Mouse (Mus musculus): Measurements from ENCODE around the gene Gm20388. TPM values are rescaled to one million over a fixed set of nuclear protein-coding genes. Genes with fewer than 3 reads are reported as not detected.

Gm20388 gene
- polyA plus RNA-seq, 1 experiment, result 49.7 TPM

- no peak for DNase-seq
- WGBS, result 80% methylated on average over 5 of the region's 5 CpGs
- Histone ChIP-seq H3K4me1 (ENCODE audit: control insufficient read depth, insufficient read depth, low read length) (no peaks in the 10 kb centered on the region), H3K27ac (ENCODE audit: insufficient read depth, low read depth, low read length) (no peak overlapping the region), H3K4me3 (ENCODE audit: insufficient read depth, low read depth, low read length) (no peak overlapping the region), H3K36me3 (ENCODE audit: control insufficient read depth, insufficient read depth, low read length) (no peaks in the 10 kb centered on the region), H3K27me3 (replicated peaks; ENCODE audit: control insufficient read depth, insufficient read depth, low read length) (no peaks in the 10 kb centered on the region)
- TF ChIP-seq POLR2A (IDR thresholded peaks at IDR 0.05; ENCODE audit: low read depth, low read length) (no peak), CTCF (conservative IDR thresholded peaks at IDR 0.05; ENCODE audit: insufficient read depth, insufficient read length, low read depth, low read length) (no peak)
Measured at GRCm38 (mm10) chr8:120026199-120026598, 115.6 kb downstream of the Gm20388 start.

- no peak for DNase-seq
- H3K27ac ChIP-seq (ENCODE audit: insufficient read depth, low read depth, low read length), result no peak overlapping the region
- no peaks in the 10 kb centered on the region for H3K27me3 ChIP-seq (replicated peaks; ENCODE audit: control insufficient read depth, insufficient read depth, low read length)
- WGBS, result 82% methylated on average over 6 of the region's 6 CpGs
- TF ChIP-seq POLR2A (IDR thresholded peaks at IDR 0.05; ENCODE audit: low read depth, low read length), result no peak
- no peak for TF ChIP-seq CTCF (conservative IDR thresholded peaks at IDR 0.05; ENCODE audit: insufficient read depth, insufficient read length, low read depth, low read length)
- H3K36me3 ChIP-seq (ENCODE audit: control insufficient read depth, insufficient read depth, low read length), result no peaks in the 10 kb centered on the region
- H3K4me3 ChIP-seq (ENCODE audit: insufficient read depth, low read depth, low read length), result no peak overlapping the region
- H3K4me1 ChIP-seq (ENCODE audit: control insufficient read depth, insufficient read depth, low read length), result no peaks in the 10 kb centered on the region
Measured at GRCm38 (mm10) chr8:120026991-120027390, 116.3 kb downstream of the Gm20388 start.

GRCm38 (mm10) chr8:120030447-120030846 lies 119.8 kb downstream of the Gm20388 start:
- Histone ChIP-seq H3K4me1 (ENCODE audit: control insufficient read depth, insufficient read depth, low read length) (no peaks in the 10 kb centered on the region), H3K4me3 (ENCODE audit: insufficient read depth, low read depth, low read length) (no peak overlapping the region), H3K27ac (ENCODE audit: insufficient read depth, low read depth, low read length) (no peak overlapping the region), H3K27me3 (replicated peaks; ENCODE audit: control insufficient read depth, insufficient read depth, low read length) (no peaks in the 10 kb centered on the region), H3K36me3 (ENCODE audit: control insufficient read depth, insufficient read depth, low read length) (no peaks in the 10 kb centered on the region)
- TF ChIP-seq CTCF (conservative IDR thresholded peaks at IDR 0.05; ENCODE audit: insufficient read depth, insufficient read length, low read depth, low read length), result no peak
- no peak for TF ChIP-seq POLR2A (IDR thresholded peaks at IDR 0.05; ENCODE audit: low read depth, low read length)
- 74% methylated on average over 5 of the region's 5 CpGs for WGBS
- DNase-seq, result no peak

- Histone ChIP-seq H3K27me3 (replicated peaks; ENCODE audit: control insufficient read depth, insufficient read depth, low read length) (no peaks in the 10 kb centered on the region), H3K36me3 (ENCODE audit: control insufficient read depth, insufficient read depth, low read length) (no peaks in the 10 kb centered on the region), H3K27ac (ENCODE audit: insufficient read depth, low read depth, low read length) (no peak overlapping the region), H3K4me3 (ENCODE audit: insufficient read depth, low read depth, low read length) (no peak overlapping the region), H3K4me1 (ENCODE audit: control insufficient read depth, insufficient read depth, low read length) (0 out of 2 replicates have a peak, but pooled peaks cover 3% of the 10 kb centered on the region)
- 95% methylated on average over 5 of the region's 5 CpGs for WGBS
- DNase-seq, result no peak
- TF ChIP-seq CTCF (conservative IDR thresholded peaks at IDR 0.05; ENCODE audit: insufficient read depth, insufficient read length, low read depth, low read length) (no peak), POLR2A (IDR thresholded peaks at IDR 0.05; ENCODE audit: low read depth, low read length) (no peak)
Measured at GRCm38 (mm10) chr8:120032549-120033208, 122.0 kb downstream of the Gm20388 start.

GRCm38 (mm10) chr8:120034471-120034870 lies 123.8 kb downstream of the Gm20388 start:
- WGBS, result 73% methylated on average over 6 of the region's 6 CpGs
- no peak for DNase-seq
- TF ChIP-seq POLR2A (IDR thresholded peaks at IDR 0.05; ENCODE audit: low read depth, low read length) (no peak), CTCF (conservative IDR thresholded peaks at IDR 0.05; ENCODE audit: insufficient read depth, insufficient read length, low read depth, low read length) (no peak)

GRCm38 (mm10) chr8:120036111-120036510 lies 125.5 kb downstream of the Gm20388 start:
- Histone ChIP-seq H3K4me3 (ENCODE audit: insufficient read depth, low read depth, low read length) (no peak overlapping the region), H3K36me3 (ENCODE audit: control insufficient read depth, insufficient read depth, low read length) (no peaks in the 10 kb centered on the region), H3K27ac (ENCODE audit: insufficient read depth, low read depth, low read length) (no peak overlapping the region), H3K27me3 (replicated peaks; ENCODE audit: control insufficient read depth, insufficient read depth, low read length) (no peaks in the 10 kb centered on the region), H3K4me1 (ENCODE audit: control insufficient read depth, insufficient read depth, low read length) (0 out of 2 replicates have a peak, but pooled peaks cover 3% of the 10 kb centered on the region)
- 38% methylated on average over 9 of the region's 9 CpGs for WGBS
- peak; percentile 50 for DNase-seq
- TF ChIP-seq POLR2A (IDR thresholded peaks at IDR 0.05; ENCODE audit: low read depth, low read length) (no peak), CTCF (conservative IDR thresholded peaks at IDR 0.05; ENCODE audit: insufficient read depth, insufficient read length, low read depth, low read length) (no peak)

More at GRCm38 (mm10) chr8:120034471-120034870, 123.8 kb downstream of the Gm20388 start:
- Histone ChIP-seq H3K36me3 (ENCODE audit: control insufficient read depth, insufficient read depth, low read length) (no peaks in the 10 kb centered on the region), H3K4me3 (ENCODE audit: insufficient read depth, low read depth, low read length) (no peak overlapping the region), H3K27me3 (replicated peaks; ENCODE audit: control insufficient read depth, insufficient read depth, low read length) (no peaks in the 10 kb centered on the region), H3K4me1 (ENCODE audit: control insufficient read depth, insufficient read depth, low read length) (0 out of 2 replicates have a peak, but pooled peaks cover 3% of the 10 kb centered on the region), H3K27ac (ENCODE audit: insufficient read depth, low read depth, low read length) (no peak overlapping the region)

- TF ChIP-seq POLR2A (IDR thresholded peaks at IDR 0.05; ENCODE audit: low read depth, low read length), result no peak
- TF ChIP-seq CTCF (conservative IDR thresholded peaks at IDR 0.05; ENCODE audit: insufficient read depth, insufficient read length, low read depth, low read length), result no peak
Measured at GRCm38 (mm10) chr8:120036578-120036977, 125.9 kb downstream of the Gm20388 start.

More at GRCm38 (mm10) chr8:120036578-120036977, 125.9 kb downstream of the Gm20388 start:
- WGBS, result 43% methylated on average over 4 of the region's 4 CpGs
- Histone ChIP-seq H3K36me3 (ENCODE audit: control insufficient read depth, insufficient read depth, low read length) (no peaks in the 10 kb centered on the region), H3K27ac (ENCODE audit: insufficient read depth, low read depth, low read length) (no peak overlapping the region), H3K27me3 (replicated peaks; ENCODE audit: control insufficient read depth, insufficient read depth, low read length) (no peaks in the 10 kb centered on the region), H3K4me1 (ENCODE audit: control insufficient read depth, insufficient read depth, low read length) (0 out of 2 replicates have a peak, but pooled peaks cover 3% of the 10 kb centered on the region), H3K4me3 (ENCODE audit: insufficient read depth, low read depth, low read length) (no peak overlapping the region)
- DNase-seq, result no peak

Data from kidney, adult 2 months (tissue).